Mouse (Mus musculus) layer of hippocampus, adult 18-20 months (tissue): ENCODE measurements at regions not wholly inside any gene's neighbourhood (a gene's known extent, or its start where the extent isn't known, plus 50 kb on each side); places are given as distances from the start of the nearest gene placed in this dataset.

ENCODE experiments used
- DNase-seq, 2 experiments: peaks; one replicate each; pipeline ENCODE4 v3.0.0; 2022; ENCODE audit warnings: low spot score in 2 of 2

- no peak for DNase-seq
These were observed 54.7 kb upstream of the Ralgps2 start for GRCm38 (mm10) chr1:156994005-156994643.

GRCm38 (mm10) chr1:156993105-156993504, 53.7 kb upstream of the Ralgps2 start:
- no peak for DNase-seq

- DNase-seq = no peak
These were observed 53.1 kb upstream of the Ralgps2 start for GRCm38 (mm10) chr1:156992536-156992935.

GRCm38 (mm10) chr1:156990567-156991494, 51.4 kb upstream of the Ralgps2 start:
- no peak for DNase-seq

- DNase-seq = peak in 1 of 2 experiments; percentile 75
These were observed 50.7 kb upstream of the Ralgps2 start for GRCm38 (mm10) chr1:156990112-156990511.

GRCm38 (mm10) chr1:156989149-156989785, 49.8 kb upstream of the Ralgps2 start:
- no peak for DNase-seq
